Mouse (Mus musculus) lung, postnatal 4 days (tissue): ENCODE measurements around the gene Fasl.

Experiments used
- DNase-seq, 2 experiments: peaks; one replicate each; pipeline ENCODE4 v3.0.0; 2021

The Fasl gene

DNA sequence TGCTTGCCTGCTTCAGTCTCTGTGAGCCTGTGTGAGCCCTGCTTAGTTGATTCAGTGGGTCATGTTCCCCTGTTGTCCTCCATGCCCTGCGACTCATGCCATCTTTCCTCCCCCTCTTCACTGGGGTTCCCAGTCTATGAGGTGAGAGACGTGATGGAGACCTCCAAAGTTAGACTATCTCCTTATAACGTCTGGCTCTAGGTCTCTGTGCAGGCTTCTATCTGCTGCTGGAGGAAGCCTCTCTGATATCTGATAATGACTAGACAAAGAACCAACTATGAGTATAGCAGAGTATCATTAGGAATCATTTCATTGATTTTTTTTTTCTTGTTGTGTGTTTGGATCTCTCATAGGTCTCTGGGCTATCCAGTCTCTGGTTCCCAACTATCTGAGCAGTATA is 31.7 kb downstream of the Fasl start:
- no peak for DNase-seq

DNA sequence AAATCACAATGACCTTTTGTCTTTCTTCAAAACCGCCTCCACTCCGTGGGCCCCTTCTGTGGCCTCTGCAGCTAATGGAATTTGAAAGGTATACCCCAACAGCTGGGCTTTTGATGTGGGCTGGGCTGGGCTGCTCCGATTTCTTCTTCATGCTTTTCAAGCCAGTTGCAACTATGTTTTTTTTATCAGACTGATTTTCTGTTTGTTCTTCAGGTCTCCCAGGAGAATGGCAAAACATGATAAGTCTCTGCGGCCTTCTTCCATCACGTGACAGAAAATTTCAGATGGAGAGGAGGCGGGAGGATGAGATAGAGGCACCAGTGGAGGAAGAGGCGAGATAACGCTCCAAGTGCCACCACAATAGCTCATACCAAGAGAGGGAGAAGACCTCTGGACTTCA is 37.0 kb downstream of the Fasl start:
- no peak for DNase-seq

DNA sequence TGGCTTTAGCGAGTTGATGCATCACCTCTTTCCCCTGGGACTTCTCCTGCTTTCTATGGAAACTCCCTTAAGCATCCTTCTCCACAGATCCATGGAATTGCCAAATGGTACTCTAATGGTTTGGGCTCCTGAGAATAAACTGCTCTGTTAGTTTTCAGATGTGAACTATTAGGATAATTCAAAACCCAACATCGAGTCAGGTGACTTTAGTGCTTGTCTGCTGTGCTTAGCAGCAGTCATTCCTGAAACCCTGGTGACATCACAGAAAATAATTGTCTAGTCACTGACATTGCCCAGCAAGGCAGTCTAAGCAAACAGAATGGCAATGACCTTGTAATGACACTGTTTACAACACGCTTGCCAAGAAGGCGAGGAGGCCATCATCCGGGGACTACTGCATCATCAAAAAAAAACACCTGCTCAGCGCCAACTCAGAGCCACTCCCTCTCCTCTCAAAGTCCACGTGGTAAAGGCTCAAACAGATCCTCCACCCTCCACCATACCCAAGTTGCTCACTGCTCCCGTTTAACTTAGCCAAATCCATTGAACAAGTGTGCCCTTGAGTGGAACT is 37.7 kb downstream of the Fasl start:
- no peak for DNase-seq

DNA sequence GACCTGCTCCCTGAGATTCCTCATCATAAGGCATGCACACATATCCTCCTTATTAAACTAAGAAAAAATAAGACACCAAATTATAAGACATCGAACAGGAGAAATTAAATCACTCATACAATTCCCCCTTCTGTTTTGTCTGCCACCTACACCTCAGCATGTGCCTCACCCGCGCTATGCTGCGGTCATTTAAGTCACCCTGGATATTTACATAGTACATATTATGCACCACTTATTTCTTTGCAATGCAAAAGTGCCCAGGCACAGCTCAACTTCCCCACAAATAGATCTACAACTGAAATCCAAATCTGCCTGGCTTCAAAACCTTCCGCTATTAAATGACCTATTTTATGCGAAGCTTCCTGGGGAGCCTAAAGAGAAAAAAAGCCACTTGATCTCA is 39.6 kb downstream of the Fasl start:
- no peak for DNase-seq

DNA sequence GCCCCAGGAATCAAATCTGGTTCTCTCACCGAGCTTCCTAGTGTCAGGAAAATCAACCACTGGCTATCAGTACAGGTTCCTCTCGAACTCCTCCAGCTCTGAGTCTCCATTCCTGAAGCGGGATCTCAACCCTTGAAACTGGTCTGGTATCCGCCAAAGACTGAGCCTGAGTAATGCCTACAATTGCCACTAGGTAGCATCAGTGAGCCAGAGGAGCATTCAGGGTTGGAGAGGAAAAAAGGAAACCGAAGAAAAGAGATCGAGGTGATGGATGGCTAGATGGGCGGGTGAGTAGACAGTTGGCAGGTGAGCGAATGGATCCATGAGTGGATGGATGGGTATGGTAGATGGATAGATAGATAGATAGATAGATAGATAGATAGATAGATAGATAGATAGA is 40.2 kb downstream of the Fasl start:
- peak in 1 of 2 experiments; percentile 79 for DNase-seq

DNA sequence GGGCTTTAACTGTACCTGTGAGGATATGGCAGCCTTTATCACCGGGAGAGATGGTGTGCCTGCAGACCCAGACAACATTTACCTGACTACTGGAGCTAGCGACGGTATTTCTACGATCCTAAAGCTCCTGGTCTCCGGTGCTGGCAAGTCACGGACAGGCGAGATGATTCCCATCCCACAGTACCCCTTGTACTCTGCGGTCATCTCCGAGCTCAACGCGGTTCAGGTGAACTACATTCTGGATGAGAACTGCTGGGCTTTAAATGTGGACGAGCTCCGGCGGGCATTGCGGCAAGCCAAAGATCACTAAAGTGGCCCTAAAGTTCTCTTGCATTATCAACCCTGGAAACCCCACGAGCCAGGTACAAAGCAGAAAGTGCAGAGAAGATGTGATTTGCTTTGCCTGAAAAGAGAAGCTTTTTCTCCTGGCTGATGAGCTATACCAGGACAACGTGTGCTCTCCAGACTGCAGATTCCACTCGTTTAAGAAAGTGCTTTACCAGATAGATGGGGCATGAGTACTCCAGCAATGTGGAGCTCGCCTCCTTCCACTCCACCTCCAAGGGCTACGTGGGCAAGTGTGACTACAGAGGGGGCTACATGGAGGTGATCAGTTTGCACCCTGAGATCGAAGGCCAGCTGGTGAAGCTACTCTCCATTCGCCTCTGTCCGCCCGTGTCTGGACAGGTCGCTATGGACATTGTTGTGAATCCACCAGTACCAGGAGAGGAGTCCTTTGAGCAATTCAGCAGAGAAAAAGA is 41.6 kb downstream of the Fasl start:
- DNase-seq = no peak

DNA sequence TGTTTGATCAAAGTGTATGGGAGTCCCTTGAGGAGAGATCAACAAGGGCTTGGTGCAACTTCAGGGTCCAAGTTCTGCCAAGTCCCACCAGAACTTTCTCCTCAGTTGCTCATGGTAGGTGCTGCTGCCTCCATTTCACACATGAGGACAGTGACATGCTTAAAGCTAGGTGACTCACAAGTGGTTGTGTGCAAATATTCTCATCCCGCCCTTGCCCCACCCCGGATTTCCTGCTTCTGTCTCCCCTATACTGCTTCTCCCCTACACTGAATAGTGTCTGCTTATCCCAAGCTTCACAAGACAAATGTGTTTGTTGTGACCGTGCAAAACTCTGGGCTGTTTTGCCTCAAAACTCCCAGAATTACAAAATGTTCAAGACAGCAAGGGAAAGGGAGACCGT is 43.4 kb downstream of the Fasl start:
- DNase-seq = no peak

DNA sequence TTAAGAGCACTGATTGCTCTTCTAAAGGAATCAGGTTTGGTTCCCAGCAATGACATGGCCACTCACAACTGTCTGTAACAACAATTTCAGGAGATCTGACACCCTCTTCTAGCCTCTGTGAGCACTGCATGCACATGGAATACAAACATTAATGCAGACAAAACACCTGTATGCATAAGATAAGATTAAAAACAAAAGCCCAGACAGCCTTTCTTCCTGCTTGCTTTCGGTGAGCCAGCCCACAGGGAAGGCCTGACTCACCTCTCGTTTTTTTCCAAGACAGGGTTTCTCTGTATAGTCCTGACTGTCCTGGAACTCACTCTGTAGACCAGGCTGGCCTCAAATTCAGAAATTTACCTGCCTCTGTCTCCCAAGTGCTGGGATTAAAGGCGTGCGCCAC is 44.1 kb downstream of the Fasl start:
- DNase-seq = no peak

DNA sequence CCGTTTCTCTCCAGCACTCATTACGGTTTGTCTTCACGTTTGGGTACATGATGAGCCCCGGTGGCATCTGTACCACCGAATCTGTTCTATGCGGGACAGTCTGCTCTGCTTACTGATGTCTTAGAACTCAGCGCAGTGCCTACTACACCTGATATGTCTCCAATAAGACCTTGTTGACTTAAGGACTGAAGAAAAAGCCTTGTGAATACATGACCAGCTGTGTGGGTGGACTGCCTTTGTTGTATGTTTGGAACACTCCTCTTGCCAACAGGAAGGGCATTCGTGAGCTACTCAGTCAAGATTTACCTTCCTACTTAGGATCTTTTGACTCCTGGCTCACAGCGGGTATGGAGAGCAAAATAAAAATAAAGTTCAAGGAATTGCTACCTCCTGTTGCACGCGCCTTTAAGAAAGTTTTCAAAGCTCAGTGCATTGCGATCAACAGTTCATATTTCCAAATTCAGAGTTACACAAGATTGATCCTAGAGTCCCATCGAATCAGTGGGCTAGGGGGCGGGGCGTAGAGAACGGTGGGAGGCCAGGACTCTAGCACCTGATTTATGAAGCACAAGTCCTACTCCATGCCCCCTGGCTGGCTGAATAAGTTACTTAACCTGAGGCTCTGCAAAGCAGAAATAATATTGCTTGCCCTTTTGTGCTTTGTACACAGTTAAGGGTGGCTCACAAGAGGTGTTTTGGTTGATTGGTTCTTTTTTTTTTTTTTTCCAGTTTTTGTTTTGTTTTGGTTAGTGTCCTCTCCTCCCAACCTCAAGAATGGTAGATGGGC is 45.6 kb downstream of the Fasl start:
- DNase-seq = no peak

DNA sequence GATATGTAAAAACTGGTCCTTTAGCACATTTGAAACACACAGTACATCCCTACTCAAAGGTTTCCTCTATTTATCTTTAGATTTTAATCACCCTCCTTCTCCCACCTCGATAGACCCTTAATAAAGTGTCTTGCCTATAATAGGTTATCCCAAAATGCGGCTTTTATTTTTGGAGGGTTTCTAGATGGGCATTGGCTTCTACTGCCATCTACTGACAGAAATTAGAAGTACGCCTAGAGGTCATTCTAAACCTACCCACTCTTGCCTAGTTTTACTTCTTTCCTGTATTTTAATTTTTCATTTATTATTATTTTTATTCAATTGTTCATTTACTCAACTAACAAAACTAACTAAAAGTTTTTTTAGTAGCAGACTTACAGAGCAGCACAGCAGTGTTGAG is 51.4 kb downstream of the Fasl start:
- no peak for DNase-seq

DNA sequence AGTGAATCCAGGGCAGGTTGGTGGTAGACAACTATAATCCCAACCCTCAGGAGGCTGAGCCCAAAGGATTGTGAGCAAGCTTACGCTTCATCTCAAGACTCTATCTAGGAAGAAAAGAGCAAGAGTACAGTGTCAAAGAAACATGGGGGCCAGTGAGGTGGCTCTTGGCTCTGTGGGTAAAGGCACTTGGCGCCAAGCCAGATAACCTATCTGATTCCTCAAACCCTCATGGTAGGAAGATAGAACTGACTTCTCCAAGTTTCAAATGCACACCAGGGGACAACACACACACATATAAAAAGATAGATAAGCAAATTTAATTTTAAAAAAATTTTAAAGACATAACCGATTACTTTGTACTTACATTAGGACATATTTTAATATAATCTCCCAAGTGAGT is 52.0 kb downstream of the Fasl start:
- DNase-seq = no peak

DNA sequence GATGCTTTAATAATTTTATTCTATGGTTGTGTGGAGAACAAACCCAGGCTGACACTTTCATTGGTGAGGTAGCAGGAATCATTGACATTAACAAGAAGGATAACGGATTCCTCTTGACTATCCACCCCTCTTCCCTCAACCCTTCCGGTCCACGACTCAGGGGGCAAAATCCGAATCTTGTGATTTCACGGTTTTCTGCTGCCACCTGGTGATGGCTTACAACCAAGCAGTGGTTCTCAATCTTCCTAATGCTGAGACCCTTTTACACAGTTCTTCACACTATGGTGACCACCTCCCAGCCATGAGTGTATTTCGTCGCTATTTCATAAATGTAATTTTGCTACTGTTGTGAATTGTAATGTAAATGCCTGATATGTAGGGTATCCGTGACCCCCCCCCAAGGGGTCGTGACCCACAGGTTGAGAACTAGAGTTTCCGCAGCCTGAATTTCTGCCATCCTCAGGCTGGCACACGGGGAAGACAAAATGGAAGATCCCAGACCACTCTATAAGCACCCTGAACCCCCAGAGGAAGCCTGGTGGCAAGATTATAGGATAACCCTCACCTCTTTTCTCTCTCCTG is 52.7 kb downstream of the Fasl start:
- DNase-seq = peak in 1 of 2 experiments; percentile 27

DNA sequence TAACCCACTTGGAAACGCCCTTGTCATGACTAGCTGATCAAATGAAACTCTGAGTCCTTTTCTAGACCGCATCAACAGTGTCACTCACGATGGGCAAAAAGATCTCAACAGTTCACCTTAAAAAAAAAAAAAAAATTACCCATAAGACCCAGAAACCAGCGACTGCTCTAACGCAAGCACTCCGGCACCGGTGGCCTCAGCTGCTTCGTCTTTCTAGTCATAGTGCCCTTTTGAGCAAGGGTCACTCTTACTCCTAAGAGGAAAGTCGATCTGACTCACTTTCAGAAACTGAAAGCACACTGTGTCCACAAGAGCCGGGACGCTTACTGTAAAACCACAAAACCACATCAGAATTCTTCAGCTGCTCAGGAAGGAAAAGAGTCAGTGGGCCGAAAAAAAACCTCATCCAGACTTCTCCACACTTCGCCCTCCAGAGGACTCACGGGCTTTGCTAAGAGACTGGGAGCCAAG is 53.5 kb downstream of the Fasl start:
- no peak for DNase-seq

DNA sequence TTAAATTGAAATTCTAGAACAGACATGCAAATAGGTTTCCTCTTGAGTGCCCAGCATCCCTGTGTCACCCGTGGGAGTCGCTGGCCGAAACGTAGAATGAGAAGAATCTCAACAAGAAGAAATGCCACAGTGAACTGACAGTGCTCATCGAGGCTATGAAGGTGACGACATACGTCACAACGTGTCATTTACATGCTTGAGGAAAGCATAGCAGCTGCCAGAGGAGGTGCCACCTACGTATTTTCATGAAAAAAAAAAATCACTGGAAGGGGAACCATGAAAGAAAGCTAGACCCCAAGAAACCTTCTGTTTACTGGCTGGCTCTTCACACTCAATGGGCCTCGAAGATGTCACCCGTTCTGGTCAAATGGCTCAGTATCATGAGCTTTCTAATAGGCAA is 54.0 kb downstream of the Fasl start:
- DNase-seq = no peak
